Mouse (Mus musculus): ENCODE data around the gene Fpgt.

The Fpgt gene

DNA sequence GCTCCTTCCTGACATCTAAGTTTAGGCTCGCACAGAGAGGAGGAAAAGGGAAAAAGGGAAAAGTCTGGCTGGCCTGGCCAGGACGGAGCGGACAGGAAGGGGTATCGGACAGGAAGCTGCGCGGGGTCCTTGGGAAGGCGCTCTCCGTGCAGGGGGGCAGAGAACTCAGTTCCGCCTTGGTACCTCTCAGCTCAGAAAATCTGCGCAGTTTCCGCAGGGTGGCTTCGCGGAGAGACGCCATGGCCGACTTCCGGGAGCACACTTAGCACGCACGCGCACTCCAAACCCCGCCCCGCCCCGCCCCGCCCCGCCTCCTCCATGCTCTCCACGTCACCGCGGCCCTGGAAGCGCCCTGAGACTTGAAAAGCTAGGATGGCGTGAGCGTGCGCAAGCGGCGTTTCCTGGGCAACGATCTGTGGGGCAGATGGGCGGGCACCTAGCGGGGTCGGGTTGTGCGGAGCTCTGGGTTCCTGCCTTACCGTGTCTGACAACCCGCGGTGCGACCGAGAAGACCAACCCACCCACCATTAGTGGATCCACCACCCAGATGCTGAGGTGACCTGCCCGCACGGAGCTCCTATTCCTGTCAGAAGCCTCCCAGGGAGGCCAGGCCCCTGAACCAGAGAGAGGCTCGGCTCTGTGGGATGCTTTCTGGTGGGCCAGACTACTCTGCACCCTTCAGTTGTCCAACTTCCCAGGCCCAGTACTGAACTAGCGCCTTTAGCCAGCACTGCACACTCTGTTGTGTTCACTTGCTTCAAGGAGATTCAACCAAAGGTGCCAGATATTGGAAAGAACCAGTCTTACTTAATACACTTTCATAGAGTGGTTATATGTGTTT is at the start of gene Fpgt, which contains the start of gene Lrriq3:
TSS of gene Fpgt (minus strand) at position 288 of the 841 bp plus-strand sequence.
TSS of gene Lrriq3 (plus strand) at position 319 of the 841 bp plus-strand sequence.
- in situ Hi-C loops (cut with MboI; ENCODE audit: low pct_unique_long_range_greater_than_20kb in 1 of 2, low sequenced_read_pairs in 2 of 2, unreplicated experiment in 1 of 2): no loop called here

DNA sequence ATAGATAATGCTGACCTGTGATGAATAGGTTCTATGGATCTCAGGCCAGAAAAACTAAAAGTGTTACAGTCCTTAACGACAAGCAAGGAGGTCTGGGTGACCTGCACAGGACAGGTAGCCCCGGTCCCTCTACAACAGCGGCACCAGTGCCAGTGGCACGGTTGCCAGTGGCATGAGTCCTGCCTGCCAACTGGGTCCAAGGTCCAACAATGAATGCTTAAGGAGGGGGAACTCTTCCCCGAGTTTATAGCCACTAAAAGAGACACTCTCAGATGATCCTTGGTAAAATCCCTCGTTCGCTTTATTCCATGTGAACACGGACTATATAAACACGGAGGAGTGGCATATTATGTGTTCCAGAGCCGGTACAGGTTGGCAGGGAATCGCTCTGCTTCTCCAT is 47.8 kb upstream of the Fpgt start:
- in situ Hi-C loops (cut with MboI; ENCODE audit: low pct_unique_long_range_greater_than_20kb in 1 of 2, low sequenced_read_pairs in 2 of 2, unreplicated experiment in 1 of 2): no loop called here

DNA sequence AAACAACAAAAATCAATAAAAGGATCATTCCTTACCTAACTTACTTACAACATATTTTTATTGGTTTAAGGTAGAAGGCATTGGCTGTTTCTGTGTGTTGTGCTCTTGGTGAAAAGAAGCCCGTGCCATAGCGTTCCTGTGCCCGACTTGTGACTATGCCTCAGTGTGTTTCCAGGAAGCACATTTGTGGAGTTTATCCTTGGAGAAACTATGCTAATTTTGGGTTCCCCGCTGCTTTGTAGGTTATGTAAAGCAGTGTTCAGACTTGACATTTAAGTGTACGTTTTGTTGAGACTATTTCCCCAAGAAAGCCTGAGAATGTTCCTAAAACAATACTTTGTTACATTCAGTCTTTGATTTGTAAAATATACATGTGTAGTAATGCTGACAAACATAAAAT is 44.5 kb upstream of the Fpgt start:
- in situ Hi-C loops (cut with MboI; ENCODE audit: low pct_unique_long_range_greater_than_20kb in 1 of 2, low sequenced_read_pairs in 2 of 2, unreplicated experiment in 1 of 2): no loop called here

DNA sequence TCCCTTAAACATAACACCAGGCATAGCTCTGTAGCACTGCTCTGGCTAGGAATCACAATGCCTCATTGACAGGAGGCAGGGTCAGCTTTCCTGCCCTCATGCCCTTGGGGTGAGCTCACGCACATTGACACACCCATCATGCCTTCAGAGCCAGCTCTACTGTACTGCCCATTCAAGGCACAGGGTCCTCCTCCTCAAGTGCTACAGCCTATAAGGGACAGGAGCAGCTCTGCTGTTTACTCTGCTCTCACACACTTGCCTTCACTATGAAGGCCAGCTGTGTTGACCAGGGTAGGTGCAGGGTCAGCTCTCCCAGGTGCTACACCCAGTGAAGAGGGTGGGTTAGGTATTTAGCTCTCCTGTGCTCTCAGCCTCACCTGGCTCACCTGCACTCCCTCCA is 12.8 kb upstream of the Fpgt start:
- in situ Hi-C loops (cut with MboI; ENCODE audit: low pct_unique_long_range_greater_than_20kb in 1 of 2, low sequenced_read_pairs in 2 of 2, unreplicated experiment in 1 of 2): no loop called here

DNA sequence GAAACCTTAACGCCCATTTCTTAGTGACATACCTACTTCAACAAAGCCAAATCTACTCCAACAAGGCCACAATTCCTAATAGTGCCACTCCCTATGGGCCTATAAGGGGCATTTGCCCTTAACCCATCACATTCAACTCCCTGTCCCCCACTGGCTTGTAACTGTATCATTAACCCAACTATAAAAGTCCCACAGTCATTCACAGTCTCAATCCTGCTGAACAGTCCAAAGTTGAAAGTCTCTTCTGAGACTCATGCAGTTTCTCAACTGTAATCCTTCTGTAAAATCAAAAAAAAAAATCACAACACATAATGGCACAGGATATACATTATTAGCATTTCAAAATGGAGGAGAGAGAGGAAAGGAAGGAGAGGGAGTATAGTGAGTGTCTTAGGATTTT is 6.1 kb upstream of the Fpgt start:
- in situ Hi-C loops (cut with MboI; ENCODE audit: low pct_unique_long_range_greater_than_20kb in 1 of 2, low sequenced_read_pairs in 2 of 2, unreplicated experiment in 1 of 2): no loop called here

DNA sequence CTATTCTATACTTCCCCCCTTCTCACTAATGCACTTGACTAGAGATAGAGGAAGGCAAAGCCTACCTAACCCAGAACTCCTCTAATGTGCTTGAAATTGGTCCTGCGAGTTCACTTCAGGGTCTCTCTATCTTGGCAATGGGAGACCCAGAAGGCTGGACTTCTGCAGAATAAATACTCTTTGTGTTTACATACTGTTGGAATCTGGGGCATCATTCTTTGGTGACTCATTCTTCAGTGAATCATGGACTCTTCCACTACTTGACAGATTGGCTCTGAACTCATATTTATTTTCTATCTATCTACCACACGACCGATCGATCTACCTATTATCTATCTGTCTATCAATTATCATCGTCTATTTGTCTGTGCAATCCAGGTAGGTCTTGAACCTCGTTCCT is 1.1 kb downstream of the Fpgt start:
- in situ Hi-C loops (cut with MboI; ENCODE audit: low pct_unique_long_range_greater_than_20kb in 1 of 2, low sequenced_read_pairs in 2 of 2, unreplicated experiment in 1 of 2): no loop called here

DNA sequence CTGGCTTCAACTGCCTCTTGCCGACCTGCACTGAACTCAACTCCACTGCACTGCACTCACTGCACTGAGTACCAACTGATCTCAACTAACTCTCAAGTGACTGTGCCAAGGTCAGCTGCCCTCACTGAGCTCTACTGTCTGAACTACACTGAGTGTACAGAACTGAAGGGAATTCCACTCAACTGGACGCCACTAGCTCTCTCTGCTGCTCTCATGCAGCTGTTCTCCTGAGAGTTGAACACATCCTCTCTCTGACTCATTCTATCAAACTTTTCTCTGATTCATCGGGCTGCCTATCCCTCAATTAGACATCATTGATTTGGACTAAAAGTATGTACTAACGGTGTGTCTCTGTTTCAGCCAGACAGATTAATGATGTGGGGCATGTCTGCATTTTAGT is 15.3 kb downstream of the Fpgt start:
- in situ Hi-C loops (cut with MboI; ENCODE audit: low pct_unique_long_range_greater_than_20kb in 1 of 2, low sequenced_read_pairs in 2 of 2, unreplicated experiment in 1 of 2): no loop called here

DNA sequence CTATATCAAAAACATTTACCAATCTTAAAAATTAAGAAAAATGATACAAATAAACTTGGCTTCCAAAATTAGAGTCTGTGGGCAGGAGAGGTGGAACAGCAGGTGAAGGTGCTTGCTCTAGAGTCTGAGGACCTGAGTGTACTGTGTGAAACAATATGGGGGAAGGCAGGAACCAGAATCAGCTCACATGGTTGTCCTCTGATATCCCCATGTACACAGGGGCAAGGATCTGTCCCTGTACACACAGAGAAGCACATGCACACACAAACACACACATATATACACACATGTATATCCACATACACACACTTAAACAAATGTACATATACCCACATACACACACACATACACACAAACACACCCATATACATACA is 33.8 kb downstream of the Fpgt start:
- in situ Hi-C loops (cut with MboI; ENCODE audit: low pct_unique_long_range_greater_than_20kb in 1 of 2, low sequenced_read_pairs in 2 of 2, unreplicated experiment in 1 of 2): no loop called here

DNA sequence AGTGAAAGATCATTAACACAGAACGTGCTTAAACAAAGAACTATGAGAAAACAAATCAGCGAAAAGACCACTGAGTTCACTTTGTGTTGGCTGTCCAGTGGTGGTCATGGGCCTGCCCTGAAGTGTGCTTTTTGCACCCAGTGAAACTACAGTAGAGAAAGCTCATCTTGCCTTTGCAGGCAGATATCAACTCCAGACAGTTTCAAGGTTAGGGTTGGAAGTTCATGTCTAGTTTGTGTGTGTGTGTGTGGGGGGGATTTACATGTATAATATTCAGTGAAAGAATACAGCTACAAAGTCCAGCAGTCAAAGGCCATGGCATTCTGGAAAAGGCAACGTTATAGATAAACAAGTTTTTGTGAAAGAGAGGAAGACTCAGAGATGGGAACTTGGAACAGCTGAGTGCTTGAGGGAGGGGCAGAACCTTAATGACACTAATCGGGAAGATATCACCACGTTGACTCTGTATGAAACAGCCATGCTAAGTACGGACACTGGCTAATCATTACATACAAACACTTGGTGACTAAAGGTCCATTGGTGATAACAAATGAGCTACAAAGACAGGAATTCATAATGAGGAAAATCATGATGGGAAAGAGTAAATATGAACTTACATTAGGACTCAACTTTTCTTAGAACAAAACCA is 34.3 kb downstream of the Fpgt start:
- in situ Hi-C loops (cut with MboI; ENCODE audit: low pct_unique_long_range_greater_than_20kb in 1 of 2, low sequenced_read_pairs in 2 of 2, unreplicated experiment in 1 of 2): no loop called here

DNA sequence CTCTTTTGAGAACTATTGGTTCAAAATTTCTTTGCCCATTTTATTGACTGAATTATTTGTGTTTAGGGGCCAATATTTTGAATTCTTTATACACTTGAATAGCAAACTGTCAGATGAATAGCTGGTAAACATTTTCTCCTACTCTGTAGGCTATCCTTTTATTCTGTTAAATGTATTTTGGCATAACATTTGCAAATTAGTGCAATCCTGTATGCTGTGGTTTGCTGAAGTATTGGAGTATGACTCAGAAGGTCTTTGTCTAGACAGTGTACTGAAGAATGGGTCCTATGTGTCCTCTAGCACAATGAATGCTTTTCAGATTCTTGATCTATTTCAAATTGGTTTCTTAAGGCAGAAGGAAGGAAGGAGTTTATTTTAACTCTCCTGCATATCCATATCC is 35.6 kb downstream of the Fpgt start:
- in situ Hi-C loops (cut with MboI; ENCODE audit: low pct_unique_long_range_greater_than_20kb in 1 of 2, low sequenced_read_pairs in 2 of 2, unreplicated experiment in 1 of 2): no loop called here

DNA sequence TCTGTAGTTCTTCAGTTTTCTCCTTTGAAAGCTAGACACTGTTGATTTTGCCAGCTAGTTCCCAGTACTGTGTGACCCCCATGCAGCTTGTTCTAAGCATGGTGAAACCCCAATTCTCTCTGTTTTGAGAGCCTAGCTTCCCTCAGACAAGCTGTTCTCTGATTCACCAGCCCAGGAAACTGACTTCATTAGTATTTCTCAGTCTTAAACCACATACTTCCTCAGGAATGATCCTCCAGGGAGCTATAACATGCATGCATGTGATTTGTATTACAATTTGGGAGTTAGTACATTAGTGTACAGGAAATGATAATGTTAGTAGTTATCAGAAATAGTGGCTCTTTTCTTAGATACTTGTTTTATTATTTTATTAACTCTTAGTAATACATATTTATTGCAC is 36.6 kb downstream of the Fpgt start:
- in situ Hi-C loops (cut with MboI; ENCODE audit: low pct_unique_long_range_greater_than_20kb in 1 of 2, low sequenced_read_pairs in 2 of 2, unreplicated experiment in 1 of 2): no loop called here

DNA sequence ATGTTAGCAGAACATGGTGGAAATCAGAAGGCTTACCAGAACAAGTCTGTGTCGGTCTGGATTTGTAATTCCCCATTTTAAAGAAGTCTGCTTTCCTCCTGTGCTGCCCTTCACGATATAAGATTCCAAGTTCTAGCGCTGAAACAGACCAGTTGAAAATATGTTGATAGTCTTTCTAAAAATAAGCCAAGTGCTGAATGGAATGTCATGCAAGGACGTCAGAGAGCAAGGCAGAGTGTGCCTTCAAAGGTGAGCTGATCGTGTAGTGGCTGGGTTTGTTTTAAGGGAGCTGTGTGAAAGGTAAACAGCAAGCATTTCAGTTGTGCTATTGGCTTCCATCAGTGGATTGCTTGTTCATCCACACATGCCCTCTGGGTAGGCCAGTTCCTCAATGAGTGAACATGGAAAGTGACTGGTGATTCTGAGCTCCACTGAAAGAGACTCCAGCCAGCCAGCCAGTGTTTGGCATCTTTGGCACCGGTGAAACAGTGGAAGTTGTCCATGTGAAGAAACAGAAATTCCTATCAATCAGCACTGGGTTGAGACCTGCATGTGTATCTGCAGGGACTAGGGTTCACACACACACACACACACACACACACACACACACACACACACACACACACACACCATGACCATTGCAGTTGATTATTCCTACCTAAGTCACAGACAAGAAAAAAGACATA is 37.8 kb downstream of the Fpgt start, which contains the start of gene Tnni3k:
TSS of gene Tnni3k (minus strand) at position 177 of the 686 bp plus-strand sequence.
- in situ Hi-C loops (cut with MboI; ENCODE audit: low pct_unique_long_range_greater_than_20kb in 1 of 2, low sequenced_read_pairs in 2 of 2, unreplicated experiment in 1 of 2): no loop called here

DNA sequence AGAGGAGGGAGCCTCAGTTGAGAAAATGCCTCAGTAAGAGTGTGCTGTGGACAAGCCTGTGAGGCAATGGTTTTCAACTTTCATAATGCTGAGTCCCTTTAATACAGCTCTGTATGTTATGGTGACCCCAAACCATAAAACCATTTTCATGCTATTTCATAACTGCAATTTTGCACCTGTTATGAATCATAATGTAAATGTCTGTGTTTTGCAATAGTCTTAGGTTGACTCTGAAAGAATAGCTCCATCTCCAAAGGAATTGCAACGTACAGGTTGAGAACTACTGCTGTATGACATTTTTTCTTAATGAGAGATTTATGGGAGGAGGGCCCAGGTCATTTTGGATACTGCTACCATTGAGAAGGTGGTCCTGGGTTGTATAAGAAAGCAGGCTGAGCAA is 40.0 kb downstream of the Fpgt start:
- in situ Hi-C loops (cut with MboI; ENCODE audit: low pct_unique_long_range_greater_than_20kb in 1 of 2, low sequenced_read_pairs in 2 of 2, unreplicated experiment in 1 of 2): no loop called here

DNA sequence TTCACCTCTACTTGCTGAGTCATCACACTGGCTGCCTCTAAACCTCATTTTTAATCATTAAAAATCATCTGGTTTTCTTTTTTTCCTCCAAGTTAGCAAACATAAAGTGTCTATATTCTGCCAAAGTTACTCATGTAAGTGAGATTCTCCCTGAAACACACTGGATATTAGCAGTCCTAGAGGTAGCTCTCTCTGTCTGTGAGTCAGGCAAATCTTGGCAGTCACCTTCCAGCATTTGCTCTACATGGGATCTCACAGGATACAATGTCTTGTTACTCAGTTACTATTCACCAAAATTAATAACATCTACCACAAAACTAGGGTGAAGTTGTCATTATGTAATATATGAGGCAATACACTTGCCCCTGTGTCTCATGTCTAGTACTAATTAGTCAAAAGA is 41.2 kb downstream of the Fpgt start:
- in situ Hi-C loops (cut with MboI; ENCODE audit: low pct_unique_long_range_greater_than_20kb in 1 of 2, low sequenced_read_pairs in 2 of 2, unreplicated experiment in 1 of 2): no loop called here

DNA sequence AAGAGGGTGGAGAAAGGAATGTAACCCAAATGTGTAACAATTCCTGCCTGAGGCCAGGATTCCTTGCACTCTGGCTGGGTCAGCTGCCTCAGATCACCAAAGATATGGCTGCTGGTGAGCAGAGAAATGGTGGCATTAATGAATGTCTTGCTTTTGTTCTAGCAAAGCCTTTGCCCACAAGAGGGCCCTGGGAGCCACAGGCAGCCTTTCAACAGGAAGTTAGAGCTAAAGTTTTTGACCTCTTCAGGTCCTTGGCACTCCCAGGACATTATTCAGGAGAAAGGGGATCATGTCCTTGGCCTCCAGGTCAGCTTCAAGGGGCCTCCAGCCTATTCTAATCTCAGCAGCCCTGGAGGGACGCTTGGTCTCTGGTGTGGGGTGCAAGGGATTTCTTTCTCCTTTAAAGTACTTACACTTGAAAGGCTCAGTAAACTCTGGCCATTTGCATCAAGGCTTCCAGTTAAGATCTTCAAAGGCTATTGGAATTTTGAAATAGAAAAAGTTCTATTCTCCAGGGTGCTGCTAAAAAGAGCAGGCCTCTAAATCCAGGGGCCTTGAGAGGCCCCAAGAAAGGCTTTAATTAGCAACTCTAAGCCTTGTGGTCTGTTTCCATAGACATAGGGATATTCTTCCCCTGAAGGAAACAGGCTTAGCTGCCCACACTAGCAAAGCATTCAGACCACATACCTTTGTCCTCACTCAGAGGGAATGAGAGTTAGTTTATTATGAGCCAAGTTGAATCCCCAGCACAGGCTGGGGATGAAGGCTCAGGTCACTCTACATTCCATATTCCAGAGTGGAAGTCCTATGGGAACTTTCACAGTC is 54.0 kb downstream of the Fpgt start:
- in situ Hi-C loops (cut with MboI; ENCODE audit: low pct_unique_long_range_greater_than_20kb in 1 of 2, low sequenced_read_pairs in 2 of 2, unreplicated experiment in 1 of 2): no loop called here

All from mouse embryonic stem cell (cell line).